Mouse (Mus musculus) left cerebral cortex, adult 9 months (tissue): Measurements from ENCODE around the gene Myt1l.
A peak's percentile ranks its signal among the peaks of the same experiment; 100 is the strongest.

Experiments
- DNase-seq, 2 experiments: peaks; one replicate each; pipeline ENCODE4 v3.0.0; 2022; ENCODE audit warnings: low spot score in 2 of 2

Myt1l gene

DNA sequence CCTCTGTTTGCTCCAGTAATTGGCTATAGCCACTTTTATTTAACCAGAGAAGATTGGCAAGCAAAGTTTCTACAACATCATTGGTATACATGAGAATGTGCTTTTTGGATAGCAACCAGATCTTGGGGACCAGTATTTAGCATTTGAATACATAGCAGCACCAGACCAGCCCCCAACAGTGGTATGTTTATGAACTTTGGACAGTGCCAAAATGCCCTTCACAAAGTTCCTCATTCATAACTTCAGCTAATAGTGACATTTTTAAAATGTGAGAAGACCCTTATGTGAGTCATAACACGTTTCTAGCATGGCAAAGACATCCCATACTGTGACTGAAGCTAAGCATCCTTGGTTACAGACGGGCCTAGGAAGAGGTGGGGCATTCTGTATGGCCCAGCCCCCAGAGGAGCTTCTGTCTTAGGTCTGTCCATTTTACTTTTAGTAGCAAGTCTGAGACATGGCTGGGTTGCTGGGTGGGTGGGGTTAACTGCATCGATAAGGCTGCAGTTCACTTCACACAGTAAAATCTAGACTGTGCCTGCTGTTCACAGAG, 369.4 kb downstream of the Myt1l start:
- DNase-seq: no peak

DNA sequence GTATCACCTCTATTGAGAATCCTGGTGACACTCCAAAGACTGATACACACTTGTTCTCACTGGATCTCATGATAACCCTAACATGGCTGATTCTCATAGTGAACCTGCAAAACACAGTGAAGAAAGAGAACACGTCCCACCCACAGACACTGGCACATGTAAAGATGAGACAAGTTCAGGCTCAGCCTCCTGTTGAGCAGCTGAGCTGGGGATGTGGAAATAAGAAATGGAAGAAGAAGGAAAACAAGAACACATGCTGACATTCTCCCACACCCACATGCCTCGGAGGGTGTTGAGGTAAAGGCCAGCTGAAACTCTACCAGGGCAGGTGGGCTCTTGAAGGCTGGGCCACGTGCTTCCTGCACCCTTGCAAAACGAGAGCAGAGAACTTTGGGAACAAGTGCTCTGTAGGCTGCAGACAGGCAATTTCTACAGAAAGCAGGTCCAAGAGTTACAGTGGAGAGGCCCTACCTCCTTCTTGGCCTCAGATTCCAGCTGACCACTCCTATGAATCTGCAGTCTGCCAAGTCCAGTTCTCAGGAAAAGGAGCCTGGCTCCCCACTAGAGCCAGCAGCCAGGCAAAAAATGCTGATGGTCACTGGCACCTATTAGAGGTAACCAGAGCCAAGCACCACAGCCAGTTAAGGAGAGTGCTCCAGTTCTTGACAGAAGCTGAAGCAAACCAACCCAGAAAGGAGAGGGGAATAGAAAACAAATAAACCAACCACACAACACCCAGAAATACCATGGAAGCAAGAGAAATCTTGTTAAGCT, 376.1 kb downstream of the Myt1l start:
- DNase-seq: peak in 1 of 2 experiments; percentile 39

DNA sequence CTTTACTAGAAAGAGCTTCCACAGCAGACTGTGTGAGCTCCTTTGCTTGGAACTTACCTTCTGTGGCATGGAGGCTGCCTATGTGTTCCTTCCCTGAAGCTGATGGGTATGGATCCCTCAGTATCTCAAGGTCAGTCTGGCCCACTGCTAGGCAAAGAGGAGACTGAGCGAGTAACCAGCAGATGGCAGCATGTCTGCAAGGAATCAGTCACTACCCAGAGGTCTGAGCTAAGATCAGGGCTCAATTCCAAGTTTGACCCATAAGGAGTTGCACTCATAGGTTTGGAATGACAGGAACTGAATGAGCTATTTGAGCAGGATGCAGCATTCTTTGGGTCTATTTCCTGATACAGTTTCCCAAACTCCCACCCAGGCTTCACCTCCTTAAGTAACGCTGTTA, 378.9 kb downstream of the Myt1l start:
- peak in 1 of 2 experiments; percentile 46 for DNase-seq

DNA sequence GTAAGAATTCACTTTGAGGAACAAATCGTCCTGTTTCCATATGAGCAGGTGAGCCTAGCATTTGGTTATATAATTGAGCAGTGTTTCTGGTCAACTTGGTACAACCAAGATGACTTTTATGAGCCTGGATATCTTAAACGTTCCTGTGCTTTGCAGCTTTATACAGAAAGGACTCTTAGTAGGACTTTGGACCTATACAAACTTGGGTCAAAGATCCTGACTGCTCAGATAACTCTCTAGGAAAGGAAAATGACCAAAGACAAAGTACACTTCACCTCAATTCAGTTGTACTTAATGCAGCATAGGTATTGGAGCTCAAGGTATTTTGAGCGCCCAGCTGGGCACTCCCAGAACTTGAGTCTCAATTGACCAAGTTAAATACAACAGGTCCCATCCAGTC, 388.0 kb downstream of the Myt1l start:
- no peak for DNase-seq

DNA sequence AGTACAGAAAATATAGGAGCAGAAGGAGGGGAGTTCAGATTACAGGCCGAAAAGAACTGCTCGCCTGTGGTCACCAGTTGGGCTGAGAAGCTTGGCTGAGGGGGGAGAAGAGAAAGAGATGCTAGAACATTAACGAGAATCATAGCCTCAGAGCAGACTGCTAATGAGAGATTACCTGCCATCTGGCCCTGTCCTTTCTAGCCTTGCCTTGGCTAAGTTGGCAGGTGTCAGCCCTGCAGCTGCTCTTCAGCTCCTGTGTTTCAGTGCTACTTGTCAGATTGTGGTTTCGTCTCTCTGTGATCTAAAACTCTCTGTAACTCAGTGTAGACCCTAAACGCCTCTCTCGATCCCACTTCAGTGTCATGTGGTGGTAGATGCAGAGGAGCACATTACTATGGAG, 388.6 kb downstream of the Myt1l start:
- no peak for DNase-seq

DNA sequence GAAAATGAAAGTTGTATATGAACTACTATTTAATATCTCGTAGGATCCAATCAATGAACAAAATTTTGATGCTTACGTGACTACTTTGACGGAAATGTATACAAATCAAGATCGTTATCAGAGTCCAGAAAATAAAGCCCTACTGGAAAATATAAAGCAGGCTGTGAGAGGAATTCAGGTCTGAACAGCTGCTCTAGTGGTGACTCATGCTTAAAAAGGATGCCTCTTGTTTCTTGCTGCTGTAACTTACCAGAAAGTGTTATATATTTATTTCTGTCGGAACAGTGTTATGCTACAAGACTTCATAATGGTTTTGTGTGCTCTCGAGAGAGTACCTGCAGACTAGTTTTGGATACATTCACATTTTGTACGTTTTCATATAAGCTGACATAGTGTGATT, 392.1 kb downstream of the Myt1l start:
- DNase-seq: peak in 1 of 2 experiments; percentile 41

DNA sequence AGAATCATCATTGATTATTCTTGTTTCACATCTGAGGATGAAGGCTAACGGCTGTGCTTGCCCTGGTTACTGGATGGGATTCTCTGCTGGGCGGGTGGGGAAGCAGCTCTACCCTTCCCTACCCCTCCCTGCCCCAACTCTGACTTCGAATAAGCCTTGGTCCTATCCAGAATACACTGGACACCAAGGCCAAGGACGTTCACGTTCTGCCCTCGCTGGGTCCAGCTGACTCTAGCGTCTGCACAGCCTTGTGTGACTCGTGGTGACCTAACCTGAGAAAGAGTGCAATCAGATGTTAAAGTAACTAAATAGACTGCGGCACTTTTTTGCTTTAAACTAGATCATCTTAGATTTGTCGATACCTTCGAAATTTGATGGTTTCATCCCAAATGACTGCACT, 393.3 kb downstream of the Myt1l start:
- DNase-seq: no peak

DNA sequence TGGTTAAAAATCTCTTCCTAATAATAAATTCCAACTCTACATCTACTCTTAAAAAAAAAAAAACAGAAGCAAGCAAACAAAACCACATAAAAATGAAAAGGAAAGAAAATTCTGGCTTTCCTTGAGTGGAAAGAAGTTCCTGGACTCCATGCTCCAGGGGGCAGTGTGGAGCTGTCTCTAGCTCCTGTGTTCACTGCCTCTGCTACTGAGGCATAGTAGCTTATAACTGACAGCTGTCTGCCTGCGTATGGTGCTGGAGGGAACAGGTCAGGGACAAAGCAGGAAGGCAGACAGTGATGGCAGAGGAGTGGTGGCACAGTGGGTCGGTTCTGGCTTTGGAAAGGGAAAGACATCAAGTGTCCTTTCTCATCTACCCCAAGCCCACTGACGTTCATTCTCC, 398.7 kb downstream of the Myt1l start:
- DNase-seq: peak in 1 of 2 experiments; percentile 55

DNA sequence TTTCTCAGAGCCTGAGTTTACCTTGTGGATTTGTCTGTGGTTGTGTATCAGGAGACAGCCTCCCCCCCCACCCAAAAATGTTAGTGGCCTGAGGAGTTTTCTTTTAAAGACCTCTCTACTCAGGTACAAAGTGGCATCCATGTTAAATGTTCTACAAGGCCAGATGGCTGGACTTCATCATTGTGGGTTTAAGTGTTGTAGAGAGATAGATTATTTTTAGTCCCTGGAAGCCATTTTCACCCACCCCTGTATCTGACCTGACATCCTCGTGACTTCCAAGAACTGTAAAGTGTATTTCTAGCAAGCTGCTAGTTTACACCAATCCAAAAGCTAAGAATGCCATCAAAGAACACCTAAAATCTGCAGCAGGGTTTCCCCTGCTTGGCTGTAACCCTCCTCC, 402.4 kb downstream of the Myt1l start:
- no peak for DNase-seq

DNA sequence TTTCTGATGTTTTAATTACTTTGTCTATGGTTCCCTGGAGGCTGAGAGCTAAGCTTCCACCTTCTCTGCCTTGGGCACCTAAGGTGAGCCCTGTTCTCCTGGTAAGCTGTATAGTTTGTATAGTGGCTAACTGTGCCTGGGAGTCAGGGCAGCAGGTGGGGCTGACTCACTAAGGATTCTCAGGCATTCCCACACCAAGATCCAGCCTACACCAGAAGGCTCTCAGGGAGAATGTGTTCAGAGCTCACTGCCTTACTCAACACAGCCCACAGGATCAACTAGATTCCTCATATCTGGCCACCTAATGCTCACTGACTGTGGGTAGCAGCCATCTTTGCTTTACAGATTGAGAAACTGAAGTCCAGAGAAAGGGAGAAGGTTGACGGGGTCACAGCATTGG, 404.8 kb downstream of the Myt1l start:
- peak in 1 of 2 experiments; percentile 51 for DNase-seq

DNA sequence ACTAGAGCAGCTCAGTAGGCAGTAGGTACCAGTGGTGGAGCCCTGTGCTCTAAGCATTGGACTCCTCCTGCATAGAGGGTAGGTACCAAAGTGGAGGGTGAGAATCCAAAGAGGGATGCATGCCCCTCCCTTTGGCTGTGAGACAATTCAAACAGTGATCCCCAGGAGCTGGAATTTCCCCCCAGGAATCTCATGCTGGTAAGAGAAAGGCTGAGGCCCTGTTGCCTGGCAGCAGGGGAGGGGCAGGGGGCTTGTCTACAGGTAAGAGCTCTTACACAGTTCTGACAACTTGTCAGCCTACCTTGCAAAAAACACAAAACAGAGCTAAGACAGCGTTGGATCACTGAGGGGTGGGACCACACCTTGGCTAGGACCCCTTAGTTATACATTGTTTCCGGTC, 405.3 kb downstream of the Myt1l start:
- DNase-seq: no peak

DNA sequence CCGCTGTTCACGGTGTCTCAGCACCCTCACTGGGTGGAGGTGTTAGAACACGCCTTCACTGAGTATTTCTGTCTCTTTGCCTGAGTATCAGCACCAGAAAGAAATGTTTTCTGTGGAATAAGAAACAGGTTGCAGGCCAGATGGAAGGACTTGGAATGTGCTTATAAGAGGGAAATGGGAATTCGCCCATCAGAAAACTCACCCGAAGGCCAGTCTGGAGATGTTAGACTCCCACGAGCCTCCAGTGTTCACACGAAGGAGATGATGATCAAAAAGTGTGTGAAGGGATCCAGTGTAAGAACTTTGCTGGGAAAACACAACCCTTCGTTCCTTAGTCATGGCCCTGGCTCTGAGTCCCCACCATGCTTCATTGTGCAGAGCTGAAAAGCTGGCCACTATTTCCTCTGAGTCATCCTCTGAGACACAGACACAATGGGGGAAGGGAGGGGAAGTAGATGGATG, 406.0 kb downstream of the Myt1l start:
- peak; percentile 68 to 89 for DNase-seq

DNA sequence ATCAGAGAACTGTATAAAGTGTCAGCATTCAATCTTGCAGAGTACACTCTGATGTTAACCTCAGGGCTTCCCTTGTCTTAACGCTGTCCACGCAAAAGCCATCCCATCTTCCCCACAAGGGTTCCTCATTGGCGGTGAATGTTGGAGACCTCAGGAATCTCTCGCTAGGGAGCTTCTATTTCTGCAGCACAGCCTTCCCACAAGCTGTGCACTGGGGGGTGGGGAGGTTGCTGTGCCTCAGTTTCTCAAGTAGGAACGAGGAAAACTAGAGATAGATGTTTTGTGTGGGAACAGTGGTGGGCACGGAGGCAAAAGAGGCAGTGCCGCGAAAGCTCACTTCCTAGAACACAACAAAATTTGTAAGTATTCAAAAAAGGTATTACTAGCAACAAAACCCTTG, 409.1 kb downstream of the Myt1l start, which contains the start of gene Pxdn:
Gene Pxdn, plus strand, starts transcription at position 301 of the 400 bp plus-strand sequence.
- DNase-seq: no peak

DNA sequence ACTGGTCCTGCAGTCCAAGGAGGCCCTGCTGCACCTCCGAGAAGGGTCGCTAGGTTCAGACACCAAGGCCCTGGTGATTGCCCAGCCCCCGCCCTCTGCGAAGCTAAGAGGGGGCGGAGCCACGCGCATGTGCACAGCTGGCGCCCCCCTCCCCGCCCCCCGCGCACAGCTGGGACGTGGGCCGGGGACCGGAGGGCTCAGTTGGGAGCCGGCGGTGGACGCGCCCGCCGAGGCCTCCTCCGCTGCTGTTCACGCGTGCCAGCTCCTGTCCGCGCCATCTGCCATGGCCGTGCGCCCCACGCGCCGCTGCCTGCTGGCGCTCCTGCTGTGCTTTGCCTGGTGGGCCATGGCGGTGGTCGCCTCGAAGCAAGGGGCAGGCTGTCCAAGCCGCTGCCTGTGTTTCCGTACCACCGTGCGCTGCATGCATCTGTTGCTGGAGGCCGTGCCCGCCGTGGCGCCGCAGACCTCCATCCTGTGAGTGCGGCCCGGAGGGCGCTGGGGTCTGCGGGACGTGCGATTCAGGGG, 409.7 kb downstream of the Myt1l start:
- DNase-seq: peak in 1 of 2 experiments; percentile 62

DNA sequence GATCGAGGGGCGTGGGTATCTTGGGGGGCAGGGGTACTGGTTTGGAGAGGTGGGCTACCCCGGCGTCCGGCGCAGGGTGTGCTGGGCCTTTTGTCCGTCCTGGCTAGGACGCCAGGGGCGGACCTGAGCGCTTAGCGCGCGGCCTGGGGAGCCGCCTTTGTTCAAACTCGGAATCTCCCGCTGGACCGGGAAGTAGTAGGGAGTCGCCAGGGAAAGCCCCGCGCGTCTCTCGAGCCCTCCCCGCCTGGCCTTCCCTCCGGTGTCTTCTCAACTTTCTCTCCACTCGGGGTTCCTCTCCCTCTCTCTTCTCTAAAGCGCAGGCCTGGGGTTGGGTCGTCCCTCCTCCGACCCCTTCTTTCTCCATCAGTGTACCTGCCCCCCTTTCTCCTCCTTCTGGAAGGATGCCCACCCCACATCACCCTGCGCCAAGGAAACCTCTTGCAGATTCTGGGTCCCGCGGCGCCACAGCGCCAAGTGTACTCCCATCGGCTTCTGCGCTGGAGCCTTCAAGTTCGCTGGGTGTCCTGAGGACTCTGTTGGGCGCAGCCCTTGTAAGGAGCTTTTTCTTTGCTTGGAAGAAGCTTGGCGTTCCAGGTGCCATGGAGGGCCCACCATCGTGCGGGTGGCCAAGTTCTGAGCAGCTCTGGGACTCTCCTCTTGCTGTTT, 410.3 kb downstream of the Myt1l start:
- peak in 1 of 2 experiments; percentile 54 for DNase-seq

DNA sequence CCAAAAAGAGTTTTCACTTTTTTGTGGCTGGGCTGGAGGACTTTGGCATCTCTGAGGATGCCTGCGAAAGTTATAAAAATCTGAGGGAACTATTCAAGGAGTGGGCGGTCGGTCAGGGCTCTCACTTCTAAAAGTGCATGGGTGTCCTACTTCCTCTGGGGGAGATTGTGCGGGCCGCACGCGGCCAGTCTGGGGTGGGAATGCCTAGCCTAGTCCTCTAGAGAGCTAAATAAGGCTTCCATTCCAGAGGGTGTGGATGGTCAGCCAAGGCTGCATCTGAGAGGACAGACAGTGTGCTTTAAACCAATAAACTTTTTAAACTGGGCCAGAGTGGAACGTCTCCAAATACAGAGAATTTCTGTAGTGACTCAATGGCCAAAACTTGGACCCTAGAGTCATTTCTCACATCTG, 411.1 kb downstream of the Myt1l start:
- DNase-seq: no peak

DNA sequence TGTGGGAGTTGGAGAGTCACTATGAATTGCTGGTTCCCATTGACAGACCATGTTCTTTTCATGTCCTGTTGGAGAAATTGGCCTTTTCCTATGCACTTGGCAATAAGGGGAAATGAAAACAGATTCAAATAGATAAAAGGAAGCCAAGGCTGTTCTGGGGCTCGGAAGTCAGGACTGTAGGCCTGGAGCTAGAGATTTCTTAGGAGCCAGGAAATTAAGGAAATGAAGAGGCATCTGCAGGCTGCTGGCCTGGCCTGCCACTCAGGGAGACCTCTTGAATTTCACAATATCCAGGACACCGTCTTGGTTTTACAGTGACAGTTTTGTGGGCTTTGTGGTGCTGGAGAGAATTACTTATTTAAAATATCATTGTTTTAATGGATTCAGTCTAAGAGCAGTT, 414.3 kb downstream of the Myt1l start:
- DNase-seq: no peak

DNA sequence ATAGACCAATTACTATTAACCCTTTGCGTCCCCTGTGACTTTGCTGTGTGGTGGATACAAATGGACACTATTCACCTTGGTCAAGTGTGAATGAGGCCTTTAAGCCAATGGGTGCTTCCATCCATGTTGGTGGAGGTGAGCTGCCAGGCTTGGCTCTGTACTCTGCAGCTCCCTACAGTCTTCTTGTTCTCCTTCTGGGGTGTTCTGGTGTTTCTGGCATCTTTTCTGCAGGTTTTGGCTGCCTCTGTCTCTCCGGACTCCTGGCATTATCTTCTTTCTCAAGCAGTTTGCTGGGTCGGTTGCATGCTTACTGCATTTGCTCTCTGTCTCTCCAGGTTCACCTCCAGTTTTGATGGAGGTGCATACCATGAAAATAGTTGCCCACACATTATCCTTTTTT, 416.5 kb downstream of the Myt1l start:
- no peak for DNase-seq

DNA sequence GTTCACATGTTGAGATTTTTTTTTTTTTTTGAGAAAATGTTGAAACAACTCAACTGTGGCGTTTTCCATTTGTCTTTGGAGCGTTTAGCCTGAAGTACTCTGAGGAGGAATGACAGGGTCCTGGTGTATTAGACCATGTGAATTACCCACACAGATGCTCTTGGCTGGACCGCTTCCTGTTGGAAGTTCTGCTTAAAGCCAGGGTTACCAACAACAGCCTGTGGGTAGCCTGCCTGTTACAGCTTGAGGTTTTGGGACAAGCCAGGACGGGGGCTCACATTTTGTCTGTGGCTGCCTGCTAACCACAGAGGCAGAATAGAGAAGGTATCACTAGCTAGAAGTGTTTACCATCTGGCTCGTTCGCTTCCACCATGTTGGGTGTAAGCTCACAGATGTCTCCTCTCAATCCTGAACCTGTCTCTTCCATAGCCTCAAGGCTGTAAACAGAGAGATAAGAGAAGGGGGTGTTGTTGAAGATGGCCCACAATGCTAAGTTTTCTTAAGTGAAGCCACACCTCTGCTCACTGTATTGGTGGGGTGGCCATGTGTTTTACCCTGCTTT, 417.1 kb downstream of the Myt1l start:
- DNase-seq: no peak

DNA sequence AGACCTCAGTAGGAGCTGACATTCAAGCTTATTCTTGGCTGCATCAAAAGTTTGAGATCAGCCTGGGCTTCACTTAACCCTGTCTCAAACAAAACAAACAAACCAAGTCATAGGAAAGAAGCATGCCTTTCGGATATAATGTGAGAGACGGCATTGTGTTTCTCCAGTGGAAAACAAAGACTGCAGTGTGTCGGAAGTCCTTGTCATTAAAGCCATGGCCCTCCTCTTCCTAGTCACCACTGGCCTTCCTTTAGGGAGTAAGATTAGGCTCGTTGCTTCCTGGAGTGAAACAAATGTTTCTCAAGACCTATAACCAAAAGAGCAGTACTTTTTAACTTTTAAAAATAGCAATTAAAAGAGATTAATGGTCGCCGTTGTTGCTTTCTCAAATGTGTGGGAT, 422.9 kb downstream of the Myt1l start:
- DNase-seq: no peak

DNA sequence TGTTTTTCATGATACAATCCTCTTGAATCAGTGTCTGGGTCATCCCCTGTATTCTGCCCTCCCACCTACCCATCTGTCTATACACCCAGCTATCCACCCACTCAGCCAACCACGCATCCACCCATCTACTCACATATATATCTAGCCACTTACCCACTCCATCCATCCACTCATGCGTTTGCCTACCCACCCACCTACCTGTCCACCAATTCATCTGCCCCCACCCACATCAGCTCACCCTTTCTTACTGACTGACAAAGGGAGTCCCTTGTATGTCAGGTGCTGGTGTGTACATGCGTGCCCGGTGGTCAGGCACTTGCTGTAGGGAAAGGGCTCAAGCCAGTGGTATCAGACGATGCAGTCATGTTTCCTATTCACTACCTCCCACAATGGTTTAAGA, 423.3 kb downstream of the Myt1l start:
- DNase-seq: no peak

DNA sequence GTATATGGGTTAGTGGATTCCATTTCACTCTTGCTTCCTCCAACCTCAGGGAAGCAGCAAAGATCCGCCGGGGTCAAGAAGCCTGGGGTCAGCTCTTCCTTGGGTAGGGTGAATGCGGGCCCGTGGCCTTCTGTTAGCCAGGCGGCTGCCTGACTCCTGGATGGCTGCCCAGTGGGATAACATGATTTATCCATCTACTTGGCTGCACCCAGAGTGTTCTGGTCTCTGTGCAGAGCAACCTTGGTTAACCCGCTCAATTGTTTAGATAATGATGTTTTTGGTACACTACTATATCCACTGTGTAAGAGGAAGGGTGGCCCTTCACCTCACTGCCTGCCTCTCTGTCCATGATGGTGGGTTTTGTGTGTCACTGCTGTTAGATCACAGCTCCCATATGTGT, 423.9 kb downstream of the Myt1l start:
- DNase-seq: no peak
